Mouse (Mus musculus) lung, postnatal 0 days (tissue): ENCODE results near the gene Fancc.

Experiments
- CTCF ChIP-seq: IDR thresholded peaks from 2 replicates; pipeline ENCODE4 v1.5.1; 2016; ENCODE audit warnings: antibody characterized with exemption, mild to moderate bottlenecking
- EP300 ChIP-seq: IDR thresholded peaks from 2 replicates; pipeline ENCODE4 v1.6.1; 2016; ENCODE audit warnings: antibody characterized with exemption, mild to moderate bottlenecking, control low read depth

- TF ChIP-seq CTCF (no peak), EP300 (no peak)
These were observed 248.8 kb downstream of the Fancc start for GRCm38 (mm10) chr13:63248318-63248717.
